Mouse (Mus musculus): ENCODE data around the gene Rtf2. TPM values are rescaled to one million over a fixed set of nuclear protein-coding genes. Genes with fewer than 3 reads are reported as not detected.

The Rtf2 gene
- total RNA-seq (2014; fragmentation: Nextera tagmentation) = 22.7 and 26.2 TPM in 2 replicates
- 112 and 135 TPM in 2 replicates for total RNA-seq (2017)
- 28.7 and 58.2 TPM in 2 replicates for polyA plus RNA-seq (2012)

GRCm38 (mm10) chr2:172439843-172440639, at the start of gene Rtf2:
TSS of gene Rtf2 (plus strand) at chr2:172440556.
- Histone ChIP-seq H3K27me3 (ENCODE audit: insufficient read depth, low read length) (no peaks in the 10 kb centered on the region; the same call in 1 of the 2 replicates), H3K4me1 (ENCODE audit: insufficient read depth, low read depth, low read length) (peaks cover 22% of the 10 kb centered on the region), H3K4me3 (ENCODE audit: low read depth, low read length) (peak within 1 kb of the TSS; percentile 82), H3K9me3 (replicated peaks) (no peaks in the 10 kb centered on the region), H3K36me3 (replicated peaks) (peaks cover 35% of the 10 kb centered on the region)
- TF ChIP-seq CTCF (IDR thresholded peaks at IDR 0.05; ENCODE audit: low read depth, low read length) (no peak), TAL1 (conservative IDR thresholded peaks at IDR 0.05; ENCODE audit: low read depth, low read length) (no peak), POLR2AphosphoS5 (IDR thresholded peaks at IDR 0.05; ENCODE audit: insufficient replicate concordance, low read depth, low read length) (no peak), GATA2 (IDR thresholded peaks at IDR 0.05; ENCODE audit: borderline replicate concordance, low read depth, low read length) (no peak), GATA1 (IDR thresholded peaks at IDR 0.05; ENCODE audit: borderline replicate concordance, low read length) (no peak)
- ATAC-seq (ENCODE audit: extremely low read depth, insufficient number of reproducible peaks, low FRiP score, poor library complexity, severe bottlenecking) = peak; percentile 98
- DNase-seq (ENCODE audit: low spot score) = peak; percentile 98

- peaks cover 11% of the 10 kb centered on the region for H3K4me1 ChIP-seq (ENCODE audit: insufficient read depth, low read depth, low read length)
- H3K36me3 ChIP-seq (replicated peaks) = no peaks in the 10 kb centered on the region
- no peak for DNase-seq (ENCODE audit: low spot score)
- H3K4me3 ChIP-seq (ENCODE audit: low read depth, low read length) = no peak overlapping the region
- H3K9me3 ChIP-seq (replicated peaks) = no peaks in the 10 kb centered on the region
- TF ChIP-seq POLR2AphosphoS5 (IDR thresholded peaks at IDR 0.05; ENCODE audit: insufficient replicate concordance, low read depth, low read length) (no peak), GATA2 (IDR thresholded peaks at IDR 0.05; ENCODE audit: borderline replicate concordance, low read depth, low read length) (no peak), TAL1 (conservative IDR thresholded peaks at IDR 0.05; ENCODE audit: low read depth, low read length) (no peak)
- no peak for ATAC-seq (ENCODE audit: extremely low read depth, insufficient number of reproducible peaks, low FRiP score, poor library complexity, severe bottlenecking)
- H3K27me3 ChIP-seq (ENCODE audit: insufficient read depth, low read length) = peaks cover 9% of the 10 kb centered on the region
Measured at GRCm38 (mm10) chr2:172392041-172392521, 48.3 kb upstream of the Rtf2 start.

- Histone ChIP-seq H3K36me3 (replicated peaks) (no peaks in the 10 kb centered on the region), H3K4me1 (ENCODE audit: insufficient read depth, low read depth, low read length) (peaks cover 11% of the 10 kb centered on the region), H3K4me3 (ENCODE audit: low read depth, low read length) (no peak within 1 kb of the TSS; the same call in 1 of the 2 replicates), H3K27me3 (ENCODE audit: insufficient read depth, low read length) (peaks cover 13% of the 10 kb centered on the region), H3K9me3 (replicated peaks) (no peaks in the 10 kb centered on the region)
- ATAC-seq (ENCODE audit: extremely low read depth, insufficient number of reproducible peaks, low FRiP score, poor library complexity, severe bottlenecking) (peak; percentile 30; the same call in 1 of the 2 replicates), DNase-seq (ENCODE audit: low spot score) (no peak)
- TF ChIP-seq CTCF (IDR thresholded peaks at IDR 0.05; ENCODE audit: low read depth, low read length) (no peak), POLR2AphosphoS5 (IDR thresholded peaks at IDR 0.05; ENCODE audit: insufficient replicate concordance, low read depth, low read length) (no peak), TAL1 (conservative IDR thresholded peaks at IDR 0.05; ENCODE audit: low read depth, low read length) (no peak), GATA2 (IDR thresholded peaks at IDR 0.05; ENCODE audit: borderline replicate concordance, low read depth, low read length) (no peak)
Measured at GRCm38 (mm10) chr2:172393391-172394051, 46.8 kb upstream of the Rtf2 start, which contains the start of gene Cass4. TSS of gene Cass4 (plus strand) at chr2:172393794.

GRCm38 (mm10) chr2:172394052-172394392, 46.3 kb upstream of the Rtf2 start:
- DNase-seq (ENCODE audit: low spot score) = no peak
- peaks cover 15% of the 10 kb centered on the region for H3K27me3 ChIP-seq (ENCODE audit: insufficient read depth, low read length)
- TF ChIP-seq POLR2AphosphoS5 (IDR thresholded peaks at IDR 0.05; ENCODE audit: insufficient replicate concordance, low read depth, low read length) (no peak), CTCF (IDR thresholded peaks at IDR 0.05; ENCODE audit: low read depth, low read length) (no peak), TAL1 (conservative IDR thresholded peaks at IDR 0.05; ENCODE audit: low read depth, low read length) (no peak), GATA2 (IDR thresholded peaks at IDR 0.05; ENCODE audit: borderline replicate concordance, low read depth, low read length) (no peak)
- no peak overlapping the region for H3K4me3 ChIP-seq (ENCODE audit: low read depth, low read length)
- H3K36me3 ChIP-seq (replicated peaks) = no peaks in the 10 kb centered on the region
- H3K4me1 ChIP-seq (ENCODE audit: insufficient read depth, low read depth, low read length) = peaks cover 12% of the 10 kb centered on the region
- no peak for ATAC-seq (ENCODE audit: extremely low read depth, insufficient number of reproducible peaks, low FRiP score, poor library complexity, severe bottlenecking)
- no peaks in the 10 kb centered on the region for H3K9me3 ChIP-seq (replicated peaks)

GRCm38 (mm10) chr2:172394671-172395070, 45.7 kb upstream of the Rtf2 start:
- ATAC-seq (ENCODE audit: extremely low read depth, insufficient number of reproducible peaks, low FRiP score, poor library complexity, severe bottlenecking) = no peak
- Histone ChIP-seq H3K9me3 (replicated peaks) (no peaks in the 10 kb centered on the region), H3K36me3 (replicated peaks) (no peaks in the 10 kb centered on the region), H3K4me1 (ENCODE audit: insufficient read depth, low read depth, low read length) (peaks cover 19% of the 10 kb centered on the region), H3K4me3 (ENCODE audit: low read depth, low read length) (no peak overlapping the region), H3K27me3 (ENCODE audit: insufficient read depth, low read length) (peaks cover 18% of the 10 kb centered on the region)
- TF ChIP-seq GATA2 (IDR thresholded peaks at IDR 0.05; ENCODE audit: borderline replicate concordance, low read depth, low read length) (no peak), CTCF (IDR thresholded peaks at IDR 0.05; ENCODE audit: low read depth, low read length) (no peak), TAL1 (conservative IDR thresholded peaks at IDR 0.05; ENCODE audit: low read depth, low read length) (no peak), GATA1 (IDR thresholded peaks at IDR 0.05; ENCODE audit: borderline replicate concordance, low read length) (no peak), POLR2AphosphoS5 (IDR thresholded peaks at IDR 0.05; ENCODE audit: insufficient replicate concordance, low read depth, low read length) (no peak)
- no peak for DNase-seq (ENCODE audit: low spot score)

- TF ChIP-seq GATA1 (IDR thresholded peaks at IDR 0.05; ENCODE audit: borderline replicate concordance, low read length) = no peak
- TF ChIP-seq CTCF (IDR thresholded peaks at IDR 0.05; ENCODE audit: low read depth, low read length) = no peak
- TF ChIP-seq GATA2 (IDR thresholded peaks at IDR 0.05; ENCODE audit: borderline replicate concordance, low read depth, low read length) = no peak
- no peak for TF ChIP-seq POLR2AphosphoS5 (IDR thresholded peaks at IDR 0.05; ENCODE audit: insufficient replicate concordance, low read depth, low read length)
- Histone ChIP-seq H3K4me3 (ENCODE audit: low read depth, low read length) (no peak overlapping the region), H3K4me1 (ENCODE audit: insufficient read depth, low read depth, low read length) (peaks cover 27% of the 10 kb centered on the region), H3K9me3 (replicated peaks) (no peaks in the 10 kb centered on the region), H3K27me3 (ENCODE audit: insufficient read depth, low read length) (peaks cover 15% of the 10 kb centered on the region), H3K36me3 (replicated peaks) (no peaks in the 10 kb centered on the region)
- no peak for DNase-seq (ENCODE audit: low spot score)
- ATAC-seq (ENCODE audit: extremely low read depth, insufficient number of reproducible peaks, low FRiP score, poor library complexity, severe bottlenecking) = no peak
Measured at GRCm38 (mm10) chr2:172395961-172396360, 44.4 kb upstream of the Rtf2 start.
